Mouse (Mus musculus) lung, embryonic 15.5 days (tissue): ENCODE measurements around the gene Olfr1048. TPM values are rescaled to one million over a fixed set of nuclear protein-coding genes. Genes with fewer than 3 reads are reported as not detected.
"Not testable (repeated sequence)": the region's sequence is repeated elsewhere in the genome, so short reads cannot be mapped to it uniquely, and the experiment has no call there.

Experiments used
- ATAC-seq: fragments of 200-750 bp; cut with Nextera tagmentation; 2 replicates; pipeline ENCODE4 v1.8.0; 2017; ENCODE audit warnings: moderate number of reproducible peaks, borderline replicate concordance; ENCODE audit not compliant: low FRiP score, low TSS enrichment; ENCODE audit errors: extremely low read depth
- H3K27ac ChIP-seq: fragments of 300-500 bp; sonication (generic); 2 replicates; pipeline ENCODE4 v1.5.1; 2015; ENCODE audit warnings: moderate library complexity, mild to moderate bottlenecking, inconsistent platforms
- H3K27me3 ChIP-seq: fragments of 300-500 bp; sonication (generic); 2 replicates; pipeline ENCODE4 v1.6.1; 2015; ENCODE audit warnings: inconsistent platforms
- H3K36me3 ChIP-seq: fragments of 300-500 bp; sonication (generic); 2 replicates; pipeline ENCODE4 v1.6.1; 2015; ENCODE audit warnings: inconsistent platforms
- H3K4me1 ChIP-seq: fragments of 300-500 bp; sonication (generic); 2 replicates; pipeline ENCODE4 v1.6.1; 2015; ENCODE audit warnings: inconsistent platforms
- H3K4me2 ChIP-seq: fragments of 300-500 bp; sonication (generic); 2 replicates; pipeline ENCODE4 v1.6.1; 2015; ENCODE audit warnings: inconsistent platforms, mild to moderate bottlenecking, moderate library complexity
- H3K4me3 ChIP-seq: fragments of 300-500 bp; sonication (generic); 2 replicates; pipeline ENCODE4 v1.5.1; 2015; ENCODE audit warnings: mild to moderate bottlenecking, inconsistent platforms
- H3K9ac ChIP-seq: fragments of 300-500 bp; sonication (generic); 2 replicates; pipeline ENCODE4 v1.6.1; 2015; ENCODE audit warnings: inconsistent platforms
- H3K9me3 ChIP-seq: fragments of 300-500 bp; sonication (generic); 2 replicates; pipeline ENCODE4 v1.6.1; 2016; ENCODE audit warnings: inconsistent platforms
- WGBS: fragments of 180-500 bp; shearing (Covaris S2); methylation state at CpG from one replicate; pipeline ENCODE4 v1.1.7; 2015; 5-methylcytosine and 5-hydroxymethylcytosine counted together
- polyA plus RNA-seq: library from polyadenylated mRNA; unstranded; fragments of >200 nt; fragmentation: Nextera tagmentation; extraction: Ambion mirVana; gene quantifications from 2 replicates; pipeline ENCODE4 v1.2.1, GENCODE M21; 2015

The Olfr1048 gene
- polyA plus RNA-seq, result not detected in 2 replicates

DNA sequence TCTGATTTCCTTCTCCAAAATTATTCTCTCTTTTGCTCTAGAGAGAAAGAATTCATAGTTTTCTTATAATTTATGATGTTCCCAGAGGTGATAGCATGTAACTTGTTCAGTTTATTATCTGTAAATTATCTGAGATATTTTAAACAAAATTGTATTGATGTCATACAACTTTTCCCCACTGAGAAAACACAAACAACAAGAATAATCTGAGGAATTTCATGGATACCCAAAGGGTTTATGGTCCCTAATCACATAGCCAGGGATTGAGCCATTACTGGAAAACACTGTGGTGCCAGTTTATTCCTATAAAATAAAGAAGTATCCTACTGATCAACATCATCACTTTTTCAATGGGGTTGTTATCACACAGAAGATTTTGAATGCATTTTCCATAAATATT lies at the start of gene Olfr1048:
Olfr1048 (minus strand) TSS at position 101 of the 400 bp plus-strand sequence.
- no peak within 1 kb of the TSS for H3K27ac ChIP-seq
- no peak for ATAC-seq
- H3K9me3 ChIP-seq, result no peaks in the 10 kb centered on the region
- no peaks in the 10 kb centered on the region for H3K36me3 ChIP-seq
- no peaks in the 10 kb centered on the region for H3K27me3 ChIP-seq
- H3K4me1 ChIP-seq, result no peaks in the 10 kb centered on the region
- H3K4me2 ChIP-seq, result no peak within 1 kb of the TSS
- no peak within 1 kb of the TSS for H3K4me3 ChIP-seq
- no peak within 1 kb of the TSS for H3K9ac ChIP-seq

DNA sequence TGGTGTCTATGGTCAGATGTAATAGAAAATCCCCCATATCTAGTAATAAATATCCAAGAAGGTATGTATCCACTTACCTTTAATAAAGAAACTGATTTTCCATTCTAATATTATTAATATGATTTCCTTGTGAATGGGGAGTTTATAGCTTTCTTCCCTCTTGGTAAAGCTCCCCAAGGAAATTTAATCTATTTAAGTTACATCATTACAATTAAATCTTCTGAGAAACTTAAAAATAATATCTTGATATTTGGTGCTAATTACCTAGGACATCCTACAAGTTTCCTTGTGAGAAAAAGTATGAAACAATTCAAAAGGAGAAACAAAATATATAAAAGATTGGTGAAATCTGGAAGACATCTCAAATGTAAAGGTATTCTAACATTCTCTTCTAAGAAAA lies 38.9 kb upstream of the Olfr1048 start, which contains the start of gene Olfr1051:
Olfr1051 (minus strand) TSS at position 101 of the 400 bp plus-strand sequence.
- H3K9me3 ChIP-seq, H3K4me3 ChIP-seq, H3K9ac ChIP-seq, H3K4me2 ChIP-seq, H3K27ac ChIP-seq, ATAC-seq, H3K27me3 ChIP-seq, H3K36me3 ChIP-seq, H3K4me1 ChIP-seq: not testable (repeated sequence)

GRCm38 (mm10) chr2:86258228-86258627 lies 18.1 kb upstream of the Olfr1048 start, which contains the start of gene Olfr1049:
TSS of gene Olfr1049 (minus strand) at chr2:86258328.
- not testable (repeated sequence) for H3K4me3 ChIP-seq, H3K4me2 ChIP-seq, H3K27ac ChIP-seq, ATAC-seq, H3K36me3 ChIP-seq, H3K9ac ChIP-seq, H3K27me3 ChIP-seq, H3K4me1 ChIP-seq, H3K9me3 ChIP-seq

DNA sequence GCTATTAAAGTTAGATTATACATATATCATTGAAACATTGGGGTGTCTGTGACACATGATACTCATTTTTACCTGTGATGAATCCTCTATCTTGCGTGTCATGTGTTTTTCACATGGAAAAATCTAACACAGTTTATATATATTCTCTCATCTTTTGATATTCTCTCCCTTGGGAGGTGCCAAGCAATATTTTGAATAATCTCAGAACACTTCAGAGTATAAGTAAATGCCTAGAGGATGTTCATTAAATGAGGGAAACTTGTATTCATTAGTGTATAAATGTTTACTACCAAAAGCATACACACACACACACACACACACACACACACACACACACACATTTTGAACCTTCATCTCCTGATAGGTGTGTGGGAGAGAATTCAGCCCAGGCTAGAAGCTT lies 8.8 kb downstream of the Olfr1048 start, which contains the start of gene Olfr1047:
Olfr1047 (minus strand) TSS at position 101 of the 400 bp plus-strand sequence.
- Histone ChIP-seq H3K4me3 (no peak within 1 kb of the TSS), H3K27me3 (no peaks in the 10 kb centered on the region), H3K27ac (no peak within 1 kb of the TSS), H3K9ac (no peak within 1 kb of the TSS), H3K36me3 (no peaks in the 10 kb centered on the region), H3K4me2 (no peak within 1 kb of the TSS), H3K4me1 (no peaks in the 10 kb centered on the region), H3K9me3 (no peaks in the 10 kb centered on the region)
- ATAC-seq, result no peak
- 89% methylated on average over 1 of the region's 1 CpGs for WGBS

GRCm38 (mm10) chr2:86219214-86219613 lies 20.9 kb downstream of the Olfr1048 start, which contains the start of gene Olfr1046:
TSS of gene Olfr1046 (minus strand) at chr2:86219314.
- Histone ChIP-seq H3K9ac (no peak within 1 kb of the TSS), H3K27ac (no peak within 1 kb of the TSS), H3K4me3 (no peak within 1 kb of the TSS), H3K9me3 (no peaks in the 10 kb centered on the region), H3K4me2 (no peak within 1 kb of the TSS), H3K4me1 (no peaks in the 10 kb centered on the region), H3K27me3 (no peaks in the 10 kb centered on the region), H3K36me3 (no peaks in the 10 kb centered on the region)
- WGBS, result 62% methylated on average over 2 of the region's 2 CpGs
- ATAC-seq, result no peak

DNA sequence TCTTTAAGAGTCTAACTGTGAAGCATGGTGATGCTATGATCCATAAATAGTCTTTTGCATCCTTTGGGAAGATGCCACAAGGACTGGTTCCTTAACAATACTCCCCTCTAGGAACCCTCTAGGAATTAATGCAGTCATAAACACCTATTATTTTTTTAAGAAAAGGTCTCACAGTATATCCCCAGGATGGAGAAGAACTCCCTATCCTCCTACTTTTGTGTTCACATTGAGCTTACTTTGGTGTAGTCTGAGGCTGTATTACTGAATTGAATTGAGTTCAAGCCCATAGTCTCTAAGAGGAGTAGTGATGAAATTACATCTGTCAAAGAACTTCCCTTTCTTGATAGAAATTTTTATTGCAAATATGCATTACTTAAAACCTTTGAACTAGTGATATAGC lies 37.2 kb downstream of the Olfr1048 start, which contains the start of gene Olfr1045:
Olfr1045 (minus strand) TSS at position 101 of the 400 bp plus-strand sequence.
- H3K4me3 ChIP-seq, result no peak within 1 kb of the TSS
- H3K4me2 ChIP-seq, result no peak within 1 kb of the TSS
- no peaks in the 10 kb centered on the region for H3K36me3 ChIP-seq
- no peaks in the 10 kb centered on the region for H3K9me3 ChIP-seq
- no peak within 1 kb of the TSS for H3K27ac ChIP-seq
- H3K9ac ChIP-seq, result no peak within 1 kb of the TSS
- no peaks in the 10 kb centered on the region for H3K27me3 ChIP-seq
- no peak for ATAC-seq
- no peaks in the 10 kb centered on the region for H3K4me1 ChIP-seq

- Histone ChIP-seq H3K36me3 (no peaks in the 10 kb centered on the region), H3K4me3 (no peak overlapping the region), H3K4me2 (no peak overlapping the region), H3K9ac (no peak overlapping the region), H3K4me1 (no peaks in the 10 kb centered on the region), H3K9me3 (no peaks in the 10 kb centered on the region), H3K27ac (no peak overlapping the region), H3K27me3 (no peaks in the 10 kb centered on the region)
- 38% methylated on average over 1 of the region's 1 CpGs for WGBS
- no peak for ATAC-seq
Measured at GRCm38 (mm10) chr2:86195863-86196262, 44.2 kb downstream of the Olfr1048 start.

DNA sequence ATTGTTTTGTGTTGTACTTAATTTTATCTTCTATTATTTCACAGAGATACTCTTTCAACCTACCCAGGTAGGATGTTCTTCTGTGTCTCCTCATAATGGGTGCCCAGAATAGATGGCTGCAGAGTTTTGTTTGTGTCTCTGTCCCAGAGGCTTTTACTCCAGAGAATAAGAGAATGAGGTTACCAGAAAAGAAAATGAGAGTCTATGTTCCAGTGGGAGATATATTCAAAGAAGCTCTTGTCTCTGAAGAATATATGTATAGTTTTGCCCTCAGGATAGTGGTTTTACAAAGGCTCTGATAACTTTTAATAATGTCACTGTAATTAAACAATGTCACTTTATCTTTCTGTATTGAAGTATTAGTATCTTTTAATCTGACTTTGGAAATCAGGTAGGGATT lies 54.5 kb downstream of the Olfr1048 start, which contains the start of gene Olfr52:
Olfr52 (minus strand) TSS at position 101 of the 400 bp plus-strand sequence.
- Histone ChIP-seq H3K4me2 (no peak within 1 kb of the TSS), H3K27ac (no peak within 1 kb of the TSS), H3K27me3 (no peaks in the 10 kb centered on the region), H3K9me3 (no peaks in the 10 kb centered on the region), H3K9ac (no peak within 1 kb of the TSS), H3K4me1 (no peaks in the 10 kb centered on the region), H3K4me3 (no peak within 1 kb of the TSS), H3K36me3 (no peaks in the 10 kb centered on the region)
- ATAC-seq, result no peak

Other genes with a start within 250 kb of the Olfr1048 start
- not detected in 2 replicates for gene Olfr1031, start 250.0 kb downstream of the Olfr1048 start, polyA plus RNA-seq
- not detected in 2 replicates for gene Olfr1032, start 234.7 kb downstream of the Olfr1048 start, polyA plus RNA-seq
- 2.3 and 3.1 TPM in 2 replicates for gene Olfr1033, start 219.7 kb downstream of the Olfr1048 start, polyA plus RNA-seq
- not detected in 2 replicates for gene Olfr1034, start 194.4 kb downstream of the Olfr1048 start, polyA plus RNA-seq
- not detected in 2 replicates for gene Olfr1036, start 166.3 kb downstream of the Olfr1048 start, polyA plus RNA-seq
- gene Olfr1037, start 152.9 kb downstream of the Olfr1048 start, polyA plus RNA-seq, result not detected in 2 replicates
- not detected in 2 replicates for gene Olfr1039, start 104.4 kb downstream of the Olfr1048 start, polyA plus RNA-seq
- gene Olfr1040, start 93.6 kb downstream of the Olfr1048 start, polyA plus RNA-seq, result not detected in 2 replicates
- not detected in 2 replicates for gene Olfr1042, start 78.5 kb downstream of the Olfr1048 start, polyA plus RNA-seq
- not detected in 2 replicates for gene Olfr1043, start 72.8 kb downstream of the Olfr1048 start, polyA plus RNA-seq
- not detected in 2 replicates for gene Olfr1044, start 62.5 kb downstream of the Olfr1048 start, polyA plus RNA-seq
- gene Olfr52, start 54.6 kb downstream of the Olfr1048 start, polyA plus RNA-seq, result not detected in 2 replicates
- gene Olfr1045, start 37.3 kb downstream of the Olfr1048 start, polyA plus RNA-seq, result not detected in 2 replicates
- gene Olfr1046, start 21.0 kb downstream of the Olfr1048 start, polyA plus RNA-seq, result not detected in 2 replicates
- gene Olfr1047, start 8.9 kb downstream of the Olfr1048 start, polyA plus RNA-seq, result not detected in 2 replicates
- gene Olfr1049, start 18.0 kb upstream of the Olfr1048 start, polyA plus RNA-seq, result not detected in 2 replicates
- gene Olfr1051, start 38.8 kb upstream of the Olfr1048 start, polyA plus RNA-seq, result not detected in 2 replicates
- gene Olfr1052, start 52.2 kb upstream of the Olfr1048 start, polyA plus RNA-seq, result not detected in 2 replicates
- not detected in 2 replicates for gene Olfr1053, start 75.0 kb upstream of the Olfr1048 start, polyA plus RNA-seq
- gene Olfr1054, start 95.1 kb upstream of the Olfr1048 start, polyA plus RNA-seq, result not detected in 2 replicates
- not detected in 2 replicates for gene Olfr1055, start 110.0 kb upstream of the Olfr1048 start, polyA plus RNA-seq
- gene Olfr1056, start 122.2 kb upstream of the Olfr1048 start, polyA plus RNA-seq, result not detected in 2 replicates
- not detected in 2 replicates for gene Olfr1057, start 138.1 kb upstream of the Olfr1048 start, polyA plus RNA-seq
- not detected in 2 replicates for gene Olfr1058, start 148.3 kb upstream of the Olfr1048 start, polyA plus RNA-seq
- not detected in 2 replicates for gene Olfr1061, start 173.8 kb upstream of the Olfr1048 start, polyA plus RNA-seq
- gene Olfr1062, start 186.5 kb upstream of the Olfr1048 start, polyA plus RNA-seq, result not detected in 2 replicates
- not detected in 2 replicates for gene Olfr1065, start 210.3 kb upstream of the Olfr1048 start, polyA plus RNA-seq
- not detected in 2 replicates for gene Olfr1066, start 216.0 kb upstream of the Olfr1048 start, polyA plus RNA-seq
- not detected in 2 replicates for gene Olfr228, start 247.1 kb upstream of the Olfr1048 start, polyA plus RNA-seq